Mouse (Mus musculus) ovary, postnatal 36 days (tissue): ENCODE measurements around the gene Eea1.
"Not testable (repeated sequence)": the region's sequence is repeated elsewhere in the genome, so short reads cannot be mapped to it uniquely, and the experiment has no call there.

Experiments
- DNase-seq: peaks from one replicate; pipeline ENCODE4 v3.0.0; 2022; ENCODE audit warnings: low spot score, mixed read lengths

The Eea1 gene

GRCm38 (mm10) chr10:96067347-96067746 lies 126.9 kb downstream of the Eea1 start:
- no peak for DNase-seq

GRCm38 (mm10) chr10:96074386-96074785 lies 133.9 kb downstream of the Eea1 start:
- DNase-seq, result no peak

- no peak for DNase-seq
Measured at GRCm38 (mm10) chr10:96075403-96075802, 135.0 kb downstream of the Eea1 start.

- DNase-seq, result no peak
Measured at GRCm38 (mm10) chr10:96075880-96076279, 135.4 kb downstream of the Eea1 start.

- no peak for DNase-seq
Measured at GRCm38 (mm10) chr10:96076461-96076860, 136.0 kb downstream of the Eea1 start.

- DNase-seq, result not testable (repeated sequence)
Measured at GRCm38 (mm10) chr10:96077480-96078066, 137.1 kb downstream of the Eea1 start.

GRCm38 (mm10) chr10:96079823-96080222 lies 139.4 kb downstream of the Eea1 start:
- DNase-seq, result no peak

GRCm38 (mm10) chr10:96080440-96081381 lies 140.3 kb downstream of the Eea1 start:
- no peak for DNase-seq

- no peak for DNase-seq
Measured at GRCm38 (mm10) chr10:96082203-96082602, 141.8 kb downstream of the Eea1 start.

- no peak for DNase-seq
Measured at GRCm38 (mm10) chr10:96089744-96090143, 149.3 kb downstream of the Eea1 start.

GRCm38 (mm10) chr10:96090388-96090787 lies 149.9 kb downstream of the Eea1 start:
- DNase-seq, result no peak

GRCm38 (mm10) chr10:96093890-96094531 lies 153.6 kb downstream of the Eea1 start:
- DNase-seq, result no peak

GRCm38 (mm10) chr10:96094559-96094958 lies 154.1 kb downstream of the Eea1 start:
- DNase-seq, result no peak
